Mouse (Mus musculus) neural tube, postnatal 0 days (tissue): ENCODE data around the gene Olfr1138. TPM values are rescaled to one million over a fixed set of nuclear protein-coding genes. Genes with fewer than 3 reads are reported as not detected.

Experiments used
- polyA plus RNA-seq: library from polyadenylated mRNA; unstranded; fragments of >200 nt; fragmentation: Nextera tagmentation; extraction: Ambion mirVana; gene quantifications from 2 replicates; pipeline ENCODE4 v1.2.1, GENCODE M21; 2015

Gene Olfr1138
- not detected in 2 replicates for polyA plus RNA-seq

GRCm38 (mm10) chr2:87739878-87740277 lies at the start of gene Olfr1138:
Olfr1138 (minus strand) TSS chr2:87739978.

GRCm38 (mm10) chr2:87779183-87779582 lies 39.4 kb upstream of the Olfr1138 start, which contains the start of gene Olfr152:
Olfr152 (plus strand) TSS chr2:87779483.

GRCm38 (mm10) chr2:87753891-87754290 lies 14.1 kb upstream of the Olfr1138 start, which contains the start of gene Olfr1141:
Olfr1141 (minus strand) TSS chr2:87753991.

GRCm38 (mm10) chr2:87743452-87743851 lies 3.7 kb upstream of the Olfr1138 start, which contains the start of gene Olfr1140:
Olfr1140 (plus strand) TSS chr2:87743752.

GRCm38 (mm10) chr2:87713079-87713478 lies 26.7 kb downstream of the Olfr1138 start, which contains the start of gene Olfr1137:
Olfr1137 (minus strand) TSS chr2:87713179.

GRCm38 (mm10) chr2:87693847-87694246 lies 45.9 kb downstream of the Olfr1138 start, which contains the start of gene Olfr1136:
Olfr1136 (minus strand) TSS chr2:87693947.

Other genes starting within 250 kb of the Olfr1138 start
- gene Pramel7, start 242.9 kb downstream of the Olfr1138 start, polyA plus RNA-seq: not detected in 2 replicates
- not detected in 2 replicates for gene Pramel6, start 233.4 kb downstream of the Olfr1138 start, polyA plus RNA-seq
- gene Olfr153, start 208.2 kb downstream of the Olfr1138 start, polyA plus RNA-seq: not detected in 2 replicates
- not detected in 2 replicates for gene Olfr1128, start 194.4 kb downstream of the Olfr1138 start, polyA plus RNA-seq
- not detected in 2 replicates for gene Olfr1129, start 166.1 kb downstream of the Olfr1138 start, polyA plus RNA-seq
- gene Olfr1130, start 133.8 kb downstream of the Olfr1138 start, polyA plus RNA-seq: not detected in 2 replicates
- not detected in 2 replicates for gene Olfr1131, start 112.9 kb downstream of the Olfr1138 start, polyA plus RNA-seq
- gene Olfr1132, start 102.4 kb downstream of the Olfr1138 start, polyA plus RNA-seq: not detected in 2 replicates
- not detected in 2 replicates for gene Olfr1133, start 92.6 kb downstream of the Olfr1138 start, polyA plus RNA-seq
- not detected in 2 replicates for gene Olfr1134, start 81.5 kb downstream of the Olfr1138 start, polyA plus RNA-seq
- not detected in 2 replicates for gene Olfr1135, start 66.3 kb downstream of the Olfr1138 start, polyA plus RNA-seq
- gene Olfr1136, start 46.0 kb downstream of the Olfr1138 start, polyA plus RNA-seq: not detected in 2 replicates
- not detected in 2 replicates for gene Olfr1137, start 26.8 kb downstream of the Olfr1138 start, polyA plus RNA-seq
- gene Olfr1140, start 3.8 kb upstream of the Olfr1138 start, polyA plus RNA-seq: not detected in 2 replicates
- gene Olfr1141, start 14.0 kb upstream of the Olfr1138 start, polyA plus RNA-seq: not detected in 2 replicates
- gene Olfr152, start 39.5 kb upstream of the Olfr1138 start, polyA plus RNA-seq: not detected in 2 replicates
- not detected in 2 replicates for gene Olfr1143, start 60.6 kb upstream of the Olfr1138 start, polyA plus RNA-seq
- gene Olfr1145, start 69.8 kb upstream of the Olfr1138 start, polyA plus RNA-seq: not detected in 2 replicates
- gene Olfr1148, start 90.6 kb upstream of the Olfr1138 start, polyA plus RNA-seq: not detected in 2 replicates
- not detected in 2 replicates for gene Olfr1150-ps1, start 104.0 kb upstream of the Olfr1138 start, polyA plus RNA-seq
- gene Olfr1151, start 115.9 kb upstream of the Olfr1138 start, polyA plus RNA-seq: not detected in 2 replicates
- gene Olfr1152, start 126.5 kb upstream of the Olfr1138 start, polyA plus RNA-seq: not detected in 2 replicates
- not detected in 2 replicates for gene Olfr1153, start 155.0 kb upstream of the Olfr1138 start, polyA plus RNA-seq
- gene Olfr1154, start 165.2 kb upstream of the Olfr1138 start, polyA plus RNA-seq: not detected in 2 replicates
- not detected in 2 replicates for gene Olfr1155, start 205.2 kb upstream of the Olfr1138 start, polyA plus RNA-seq
- not detected in 2 replicates for gene Olfr1156, start 213.1 kb upstream of the Olfr1138 start, polyA plus RNA-seq
- not detected in 2 replicates for gene Olfr1157, start 228.3 kb upstream of the Olfr1138 start, polyA plus RNA-seq
- gene Olfr74, start 234.7 kb upstream of the Olfr1138 start, polyA plus RNA-seq: not detected in 2 replicates